Mouse (Mus musculus) layer of hippocampus, adult 9-11 months (tissue): Measurements from ENCODE around the gene Rfx8.

Source experiments
- DNase-seq: peaks from one replicate; pipeline ENCODE4 v3.0.0; 2022

Gene Rfx8

GRCm38 (mm10) chr1:39734311-39734710 lies 13.5 kb upstream of the Rfx8 start:
- no peak for DNase-seq

- no peak for DNase-seq
Measured at GRCm38 (mm10) chr1:39733876-39734275, 13.1 kb upstream of the Rfx8 start.

DNA sequence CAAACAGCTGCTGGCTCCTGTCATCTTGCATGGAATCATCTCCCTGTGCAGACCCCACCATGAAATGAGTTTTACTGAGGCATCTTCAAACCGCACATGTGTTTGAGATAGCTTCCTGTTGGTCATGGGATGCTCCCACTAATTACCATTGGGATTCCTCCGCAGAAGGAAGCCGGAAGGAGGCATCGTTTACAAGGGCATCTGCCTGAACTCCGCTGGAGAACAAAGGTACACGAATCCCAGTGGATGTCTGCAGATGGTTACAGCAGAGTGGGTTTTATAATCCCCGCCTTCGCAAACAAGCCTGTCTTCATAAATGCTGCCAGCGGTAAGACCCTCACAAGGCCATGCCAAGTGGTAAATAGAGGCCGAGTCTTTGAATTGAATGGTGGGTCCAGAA lies 11.3 kb upstream of the Rfx8 start:
- DNase-seq: no peak

DNA sequence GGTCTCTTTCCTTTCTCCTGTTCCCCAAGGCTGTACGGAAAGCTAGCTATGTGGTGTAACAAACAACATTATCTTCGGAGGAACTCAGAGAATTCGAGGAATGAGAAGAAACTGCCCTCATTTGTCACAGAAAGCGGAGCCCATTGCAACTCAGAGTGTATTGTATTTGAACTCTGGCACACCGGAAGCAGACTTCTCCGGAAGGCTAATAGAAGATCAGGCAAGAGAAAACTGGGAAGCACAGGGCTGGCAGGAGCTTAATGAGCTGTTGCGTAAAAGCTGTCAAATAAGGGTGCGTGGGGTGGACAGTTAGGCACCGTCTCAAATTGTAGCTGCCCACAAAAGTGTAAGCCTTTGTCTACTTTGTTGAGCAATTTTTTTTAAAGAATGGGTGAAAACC lies 10.7 kb upstream of the Rfx8 start:
- no peak for DNase-seq

GRCm38 (mm10) chr1:39730868-39731267 lies 10.1 kb upstream of the Rfx8 start:
- no peak for DNase-seq

- DNase-seq: no peak
Measured at GRCm38 (mm10) chr1:39729919-39730318, 9.1 kb upstream of the Rfx8 start.

DNA sequence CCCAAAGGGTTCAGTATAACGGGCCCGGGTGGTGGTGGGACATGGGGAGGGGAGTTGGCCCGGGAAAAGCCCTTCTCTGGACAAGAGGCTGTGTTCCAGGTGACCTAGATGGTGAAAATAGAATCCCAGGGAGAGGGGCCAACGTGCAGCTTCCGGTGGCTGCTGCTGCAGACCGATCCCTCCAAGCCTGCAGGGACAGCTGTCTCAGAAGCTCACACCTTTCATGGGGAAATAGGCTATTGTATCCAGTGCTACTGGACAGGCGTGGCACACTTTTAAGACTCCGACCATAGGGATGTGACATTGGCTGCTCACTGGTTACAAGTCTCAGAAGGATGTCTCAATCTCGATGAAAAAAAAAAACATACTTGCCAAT lies 542 bp upstream of the Rfx8 start:
- no peak for DNase-seq

GRCm38 (mm10) chr1:39720186-39720585 lies 611 bp downstream of the Rfx8 start:
- no peak for DNase-seq

- DNase-seq: no peak
Measured at GRCm38 (mm10) chr1:39715551-39715950, 5.2 kb downstream of the Rfx8 start.

- no peak for DNase-seq
Measured at GRCm38 (mm10) chr1:39714729-39715128, 6.1 kb downstream of the Rfx8 start.

GRCm38 (mm10) chr1:39713842-39714658 lies 6.7 kb downstream of the Rfx8 start:
- DNase-seq: peak; percentile 21

DNA sequence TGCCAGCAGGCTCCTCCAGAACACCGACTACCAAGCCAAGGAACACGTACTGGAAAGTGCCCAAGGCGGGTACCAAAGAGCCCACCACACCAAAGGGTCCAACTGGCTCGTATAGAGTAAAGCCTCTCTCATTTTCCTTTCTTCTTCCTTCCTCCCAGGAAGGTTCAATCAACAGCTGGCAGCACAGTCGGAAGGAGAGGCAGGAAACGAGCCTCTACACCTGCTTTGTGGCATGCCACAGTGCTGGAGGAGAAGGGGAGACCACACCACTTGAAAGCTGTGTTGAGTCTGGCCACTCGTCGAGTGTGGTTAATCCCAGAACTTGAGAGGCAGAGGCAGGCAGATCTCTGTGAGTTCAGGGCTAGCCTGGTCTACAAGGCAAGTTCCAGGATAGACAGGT lies 7.5 kb downstream of the Rfx8 start:
- DNase-seq: no peak

DNA sequence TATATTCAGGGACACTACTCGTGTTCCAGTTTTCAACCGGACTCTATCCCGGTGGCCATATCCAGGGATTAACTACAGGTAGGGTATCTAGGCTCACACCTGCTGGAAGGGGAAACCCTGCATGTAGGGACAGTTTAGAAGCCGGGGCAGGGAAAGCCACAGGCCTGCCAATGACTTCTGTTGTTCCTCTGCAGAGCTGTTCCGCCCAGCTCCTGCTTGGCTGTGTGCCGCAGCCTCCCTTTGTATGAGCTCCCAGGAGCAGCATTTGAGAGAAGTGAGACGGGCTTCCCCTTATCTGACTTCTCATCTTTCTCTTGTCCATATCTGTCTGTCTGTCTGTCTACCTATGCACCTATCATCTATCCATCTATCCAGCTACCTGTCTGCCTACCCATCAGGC lies 8.5 kb downstream of the Rfx8 start:
- peak; percentile 25 for DNase-seq

GRCm38 (mm10) chr1:39710604-39711003 lies 10.2 kb downstream of the Rfx8 start:
- DNase-seq: no peak

GRCm38 (mm10) chr1:39710016-39710415 lies 10.8 kb downstream of the Rfx8 start:
- DNase-seq: no peak

- no peak for DNase-seq
Measured at GRCm38 (mm10) chr1:39708778-39709177, 12.0 kb downstream of the Rfx8 start.

DNA sequence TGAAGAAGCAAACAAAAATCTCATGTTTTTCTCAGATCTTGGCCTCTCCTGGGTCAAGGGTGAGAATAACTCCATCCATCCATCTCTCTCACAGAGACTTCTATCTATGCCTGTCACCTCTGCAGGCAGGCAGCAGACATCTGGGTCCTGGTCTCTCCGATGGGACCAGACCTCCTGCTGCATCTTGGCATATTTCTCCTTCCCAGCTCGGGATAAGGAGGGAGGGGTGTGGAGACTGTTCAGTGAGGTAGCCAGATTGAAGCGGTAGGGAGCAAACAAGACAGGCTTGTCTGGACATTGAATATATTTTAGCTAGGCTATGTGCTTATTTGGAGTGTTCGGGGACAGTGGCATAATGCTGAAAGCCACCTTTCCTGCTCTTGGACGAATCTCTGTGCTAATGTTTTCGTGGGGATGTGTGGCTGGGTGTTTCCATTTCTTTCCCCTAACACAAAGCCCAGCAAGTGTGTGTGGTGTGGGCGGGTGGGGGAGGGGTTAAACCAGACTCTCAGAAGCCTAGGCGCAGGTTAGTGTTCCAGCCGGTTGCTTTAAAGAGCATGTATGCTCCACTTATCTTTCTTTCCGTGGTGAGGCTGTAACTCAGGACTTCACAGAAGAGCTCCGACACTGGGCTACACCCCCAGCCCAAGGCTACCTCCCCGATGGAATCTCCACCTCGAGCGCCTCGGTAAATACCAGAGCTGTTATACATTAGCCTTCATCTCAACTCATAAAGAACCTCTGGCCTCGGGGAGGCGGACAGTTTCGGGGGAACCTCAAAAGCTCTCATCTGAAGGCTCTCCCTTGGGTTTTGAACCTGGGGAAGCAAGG lies 18.4 kb downstream of the Rfx8 start:
- DNase-seq: no peak

- DNase-seq: peak; percentile 47
Measured at GRCm38 (mm10) chr1:39701274-39701602, 19.6 kb downstream of the Rfx8 start.

GRCm38 (mm10) chr1:39700599-39701273 lies 20.1 kb downstream of the Rfx8 start:
- DNase-seq: no peak

DNA sequence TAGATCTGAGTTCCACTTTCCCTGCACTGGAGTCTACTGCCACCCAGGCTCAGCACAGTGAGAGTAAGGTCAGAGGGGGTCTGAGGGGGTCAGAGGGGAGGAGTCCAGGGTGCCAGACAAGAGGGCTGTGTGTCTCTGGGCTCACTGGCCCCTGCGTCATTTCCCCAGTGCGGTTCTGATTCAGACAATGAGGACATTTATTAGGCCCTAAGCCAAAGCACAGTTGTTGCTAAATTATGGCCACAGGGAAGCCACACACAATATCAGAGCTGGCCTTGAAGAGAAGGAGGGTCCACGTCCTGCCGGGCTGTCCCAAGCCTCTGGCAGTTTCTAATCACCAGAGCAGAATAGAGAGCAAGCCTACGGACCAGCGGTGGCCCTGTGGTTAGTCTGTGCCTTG lies 22.3 kb downstream of the Rfx8 start:
- DNase-seq: peak; percentile 32

- DNase-seq: no peak
Measured at GRCm38 (mm10) chr1:39695198-39695597, 25.6 kb downstream of the Rfx8 start.

GRCm38 (mm10) chr1:39694756-39695155 lies 26.0 kb downstream of the Rfx8 start:
- DNase-seq: no peak

GRCm38 (mm10) chr1:39691974-39692373 lies 28.8 kb downstream of the Rfx8 start:
- no peak for DNase-seq

DNA sequence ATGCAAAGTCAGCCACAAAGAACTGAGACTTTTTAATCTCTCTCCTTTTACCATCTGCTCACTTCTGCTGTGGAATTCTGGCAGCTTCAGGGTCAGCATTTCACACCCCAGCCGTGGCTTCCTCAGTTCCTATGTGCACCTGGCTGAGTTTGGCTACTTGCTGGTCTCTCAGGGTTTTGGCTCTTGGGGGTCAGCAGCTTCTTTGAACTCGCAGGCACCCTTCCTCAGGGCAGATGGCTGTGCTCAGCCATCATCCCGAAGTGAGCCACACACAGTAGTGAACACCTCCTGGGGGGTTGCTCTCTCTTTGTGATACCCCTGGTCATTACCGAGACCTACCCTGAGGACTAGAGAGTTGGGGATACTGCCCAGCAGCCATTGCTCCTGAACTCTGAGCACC lies 29.7 kb downstream of the Rfx8 start:
- DNase-seq: no peak
